Mouse (Mus musculus) MEL-GATA-1-ER (cell line): ENCODE measurements around the gene Ric8b.

ENCODE experiments used
- DNase-seq: peaks from one replicate; pipeline ENCODE4 v3.0.0-alpha.2; 2012; ENCODE audit warnings: low read depth; ENCODE audit errors: extremely low read depth

Ric8b gene

GRCm38 (mm10) chr10:84960380-84960930, 43.0 kb downstream of the Ric8b start:
- no peak for DNase-seq

- DNase-seq, result no peak
These were observed 45.7 kb downstream of the Ric8b start for GRCm38 (mm10) chr10:84963126-84963525.

- no peak for DNase-seq
These were observed 46.3 kb downstream of the Ric8b start for GRCm38 (mm10) chr10:84963726-84964125.

GRCm38 (mm10) chr10:84966542-84966941, 49.1 kb downstream of the Ric8b start:
- no peak for DNase-seq

GRCm38 (mm10) chr10:84967645-84968044, 50.2 kb downstream of the Ric8b start:
- DNase-seq, result no peak

- DNase-seq, result no peak
These were observed 51.7 kb downstream of the Ric8b start for GRCm38 (mm10) chr10:84968852-84969704.

GRCm38 (mm10) chr10:84975264-84975663, 57.8 kb downstream of the Ric8b start:
- no peak for DNase-seq

GRCm38 (mm10) chr10:84976588-84977351, 59.4 kb downstream of the Ric8b start:
- no peak for DNase-seq

GRCm38 (mm10) chr10:84980291-84980690, 62.9 kb downstream of the Ric8b start:
- no peak for DNase-seq

GRCm38 (mm10) chr10:84981441-84981840, 64.0 kb downstream of the Ric8b start:
- no peak for DNase-seq

- no peak for DNase-seq
These were observed 65.3 kb downstream of the Ric8b start for GRCm38 (mm10) chr10:84982675-84983074.

GRCm38 (mm10) chr10:84985956-84986355, 68.5 kb downstream of the Ric8b start:
- no peak for DNase-seq

GRCm38 (mm10) chr10:84987666-84988065, 70.2 kb downstream of the Ric8b start:
- no peak for DNase-seq

GRCm38 (mm10) chr10:84988650-84989049, 71.2 kb downstream of the Ric8b start:
- DNase-seq, result no peak

- no peak for DNase-seq
These were observed 76.9 kb downstream of the Ric8b start for GRCm38 (mm10) chr10:84994346-84994745.

GRCm38 (mm10) chr10:84994971-84995370, 77.6 kb downstream of the Ric8b start:
- no peak for DNase-seq

- no peak for DNase-seq
These were observed 79.0 kb downstream of the Ric8b start for GRCm38 (mm10) chr10:84996366-84996765.

- DNase-seq, result no peak
These were observed 80.3 kb downstream of the Ric8b start for GRCm38 (mm10) chr10:84997571-84998224.

- DNase-seq, result no peak
These were observed 80.8 kb downstream of the Ric8b start for GRCm38 (mm10) chr10:84998225-84998579.

- no peak for DNase-seq
These were observed 84.5 kb downstream of the Ric8b start for GRCm38 (mm10) chr10:85001920-85002319.

- DNase-seq, result no peak
These were observed 86.0 kb downstream of the Ric8b start for GRCm38 (mm10) chr10:85003190-85004026.
